Mouse (Mus musculus) limb, embryonic 10.5 days (tissue): ENCODE results near the gene Eps15l1. TPM values are rescaled to one million over a fixed set of nuclear protein-coding genes. Genes with fewer than 3 reads are reported as not detected.

Experiments used
- DNase-seq: peaks from one replicate; pipeline ENCODE4 v3.0.0-alpha.2; 2017; ENCODE audit warnings: low spot score
- H3K27ac ChIP-seq: fragments of 300-500 bp; sonication (generic); 2 replicates; pipeline ENCODE4 v1.5.1; 2016; ENCODE audit warnings: mild to moderate bottlenecking
- H3K27me3 ChIP-seq: fragments of 300-500 bp; sonication (generic); 2 replicates; pipeline ENCODE4 v1.6.1; 2016; ENCODE audit warnings: low read depth, mild to moderate bottlenecking; ENCODE audit not compliant: poor library complexity, severe bottlenecking
- H3K36me3 ChIP-seq: fragments of 300-500 bp; sonication (generic); 2 replicates; pipeline ENCODE4 v1.6.1; 2016; ENCODE audit warnings: mild to moderate bottlenecking, moderate library complexity
- H3K4me1 ChIP-seq: fragments of 300-500 bp; sonication (generic); 2 replicates; pipeline ENCODE4 v1.6.1; 2016
- H3K4me3 ChIP-seq: fragments of 300-500 bp; sonication (generic); 2 replicates; pipeline ENCODE4 v1.5.1; 2016; ENCODE audit warnings: mild to moderate bottlenecking, moderate library complexity
- H3K9me3 ChIP-seq: fragments of 300-500 bp; sonication (generic); replicated peaks from 2 replicates; pipeline ENCODE4 v1.6.1; 2016; ENCODE audit warnings: mild to moderate bottlenecking
- WGBS: fragments of 180-500 bp; shearing (Covaris S2); methylation state at CpG from one replicate; pipeline ENCODE4 v1.1.7; 2016; 5-methylcytosine and 5-hydroxymethylcytosine counted together
- polyA plus RNA-seq: library from polyadenylated mRNA; unstranded; fragments of >200 nt; fragmentation: Nextera tagmentation; extraction: Ambion mirVana; gene quantifications from 2 replicates; pipeline ENCODE4 v1.2.1, GENCODE M21; 2016

The Eps15l1 gene
- polyA plus RNA-seq, 1 experiment from 2014 or later = 85.1 TPM

GRCm38 (mm10) chr8:72443338-72443993 lies 22.2 kb upstream of the Eps15l1 start, which contains the start of the genes Calr3 and 1700030K09Rik:
TSS of gene Calr3 (minus strand) at chr8:72443870.
TSS of gene 1700030K09Rik (plus strand) at chr8:72443880.
- no peaks in the 10 kb centered on the region for H3K27me3 ChIP-seq
- H3K4me3 ChIP-seq = peak within 1 kb of the TSS; percentile 51
- peaks cover 7% of the 10 kb centered on the region for H3K4me1 ChIP-seq
- WGBS = 6% methylated on average over 34 of the region's 34 CpGs
- H3K27ac ChIP-seq = peak within 1 kb of the TSS; percentile 83
- H3K9me3 ChIP-seq = no peaks in the 10 kb centered on the region
- H3K36me3 ChIP-seq = peaks cover 23% of the 10 kb centered on the region
- DNase-seq = peak; percentile 95

GRCm38 (mm10) chr8:72438248-72439015 lies 17.2 kb upstream of the Eps15l1 start:
- H3K9me3 ChIP-seq = no peaks in the 10 kb centered on the region
- peaks cover 5% of the 10 kb centered on the region for H3K4me1 ChIP-seq
- DNase-seq = no peak
- no peak overlapping the region for H3K27ac ChIP-seq
- H3K27me3 ChIP-seq = no peaks in the 10 kb centered on the region
- H3K4me3 ChIP-seq = no peak overlapping the region
- WGBS = 81% methylated on average over 8 of the region's 8 CpGs
- H3K36me3 ChIP-seq = no peaks in the 10 kb centered on the region

GRCm38 (mm10) chr8:72434952-72435351 lies 13.7 kb upstream of the Eps15l1 start:
- H3K4me3 ChIP-seq = no peak overlapping the region
- 72% methylated on average over 2 of the region's 2 CpGs for WGBS
- no peak for DNase-seq
- no peaks in the 10 kb centered on the region for H3K9me3 ChIP-seq
- H3K36me3 ChIP-seq = no peaks in the 10 kb centered on the region
- H3K27me3 ChIP-seq = no peaks in the 10 kb centered on the region
- H3K4me1 ChIP-seq = no peaks in the 10 kb centered on the region
- no peak overlapping the region for H3K27ac ChIP-seq

DNA sequence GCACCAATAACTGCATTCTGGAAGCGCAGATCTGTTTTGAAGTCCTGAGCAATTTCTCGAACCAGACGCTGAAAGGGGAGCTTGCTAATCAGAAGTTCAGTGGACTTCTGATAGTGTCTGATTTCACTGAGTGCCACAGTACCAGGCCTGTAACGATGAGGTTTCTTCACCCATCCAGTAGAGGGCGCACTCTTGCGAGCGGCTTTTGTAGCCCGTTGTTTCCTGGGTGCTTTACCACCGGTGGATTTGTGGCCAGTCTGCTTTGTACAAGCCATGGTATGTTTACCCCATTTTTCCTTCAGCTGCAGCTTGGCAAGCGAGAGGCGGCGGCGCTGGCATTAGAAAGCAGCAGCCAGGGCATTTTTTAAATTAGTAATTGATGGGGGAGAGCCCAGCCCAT lies 8.4 kb upstream of the Eps15l1 start:
- Histone ChIP-seq H3K4me1 (no peaks in the 10 kb centered on the region), H3K27me3 (no peaks in the 10 kb centered on the region), H3K4me3 (no peak overlapping the region), H3K27ac (no peak overlapping the region), H3K36me3 (no peaks in the 10 kb centered on the region), H3K9me3 (no peaks in the 10 kb centered on the region)
- DNase-seq = no peak
- 56% methylated on average over 13 of the region's 13 CpGs for WGBS

- Histone ChIP-seq H3K27ac (no peak overlapping the region), H3K27me3 (no peaks in the 10 kb centered on the region), H3K4me3 (no peak overlapping the region), H3K9me3 (no peaks in the 10 kb centered on the region), H3K4me1 (peaks cover 21% of the 10 kb centered on the region), H3K36me3 (peaks cover 18% of the 10 kb centered on the region)
- 76% methylated on average over 1 of the region's 1 CpGs for WGBS
- DNase-seq = no peak
These were observed 1.7 kb upstream of the Eps15l1 start for GRCm38 (mm10) chr8:72422926-72423325.

DNA sequence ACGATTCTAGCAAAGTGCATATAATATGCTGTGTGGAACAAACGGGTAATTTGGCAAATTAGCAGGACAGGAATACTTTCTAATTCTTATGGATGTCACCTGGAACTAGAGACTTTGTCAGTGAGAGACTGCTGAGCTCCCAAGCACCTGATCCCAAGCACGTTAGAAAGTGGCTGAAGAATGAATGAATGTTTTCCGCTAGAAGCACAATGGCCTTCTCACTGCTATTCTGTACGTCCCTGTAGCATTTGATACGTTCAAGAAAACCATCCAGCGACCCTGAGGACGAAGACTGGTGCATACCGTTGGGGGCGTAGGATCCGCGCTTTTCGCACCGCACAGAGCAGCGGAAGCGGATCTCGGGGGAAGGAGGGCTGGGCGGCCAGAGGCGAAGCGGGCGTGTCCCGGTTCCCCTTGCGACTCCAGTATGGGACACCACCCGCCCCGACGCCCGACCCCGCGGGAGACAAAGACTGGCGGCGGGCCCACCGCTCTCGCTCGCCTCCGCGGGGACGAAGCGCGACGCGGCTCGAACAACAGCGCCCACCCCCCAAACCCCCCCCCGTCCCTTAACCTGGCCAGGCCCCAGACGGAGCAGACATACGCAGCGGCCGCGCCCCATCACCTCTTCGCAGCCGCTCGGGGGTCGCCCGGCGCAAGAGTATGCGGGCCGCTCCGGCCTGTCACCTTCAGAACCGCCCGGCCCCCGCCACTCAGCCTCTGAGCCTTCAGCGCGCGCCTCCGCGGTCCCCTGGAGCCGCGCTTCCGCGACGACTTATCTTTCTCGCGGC lies 494 bp downstream of the Eps15l1 start:
- peaks cover 28% of the 10 kb centered on the region for H3K36me3 ChIP-seq
- 2% methylated on average over 73 of the region's 73 CpGs for WGBS
- H3K4me3 ChIP-seq = peak overlapping the region; percentile 97
- DNase-seq = peak; percentile 70
- H3K4me1 ChIP-seq = peaks cover 40% of the 10 kb centered on the region
- peak overlapping the region; percentile 94 for H3K27ac ChIP-seq
- no peaks in the 10 kb centered on the region for H3K9me3 ChIP-seq
- no peaks in the 10 kb centered on the region for H3K27me3 ChIP-seq

DNA sequence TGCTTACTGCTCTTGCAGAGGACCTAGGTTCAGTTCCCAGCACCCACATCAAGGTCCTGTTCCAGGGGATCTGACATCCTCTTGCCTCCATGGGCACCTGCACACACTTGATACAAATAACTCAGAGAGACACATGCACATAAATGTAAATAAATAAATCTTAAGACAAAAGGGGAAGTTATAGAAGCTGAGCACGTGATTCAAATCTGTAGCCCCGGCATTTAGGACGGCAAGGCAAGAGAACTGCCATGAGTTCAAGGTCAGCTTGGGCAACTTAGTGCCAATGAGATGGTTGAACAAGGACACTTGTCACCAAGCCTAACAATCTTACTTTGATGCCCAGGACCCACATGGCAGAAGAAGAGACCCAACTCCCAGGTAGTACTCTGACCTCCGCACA lies 3.2 kb downstream of the Eps15l1 start:
- Histone ChIP-seq H3K27ac (no peak overlapping the region), H3K4me1 (peaks cover 48% of the 10 kb centered on the region), H3K9me3 (no peaks in the 10 kb centered on the region), H3K4me3 (no peak overlapping the region), H3K27me3 (no peaks in the 10 kb centered on the region), H3K36me3 (peaks cover 53% of the 10 kb centered on the region)
- no peak for DNase-seq
- WGBS = 97% methylated on average over 4 of the region's 4 CpGs

DNA sequence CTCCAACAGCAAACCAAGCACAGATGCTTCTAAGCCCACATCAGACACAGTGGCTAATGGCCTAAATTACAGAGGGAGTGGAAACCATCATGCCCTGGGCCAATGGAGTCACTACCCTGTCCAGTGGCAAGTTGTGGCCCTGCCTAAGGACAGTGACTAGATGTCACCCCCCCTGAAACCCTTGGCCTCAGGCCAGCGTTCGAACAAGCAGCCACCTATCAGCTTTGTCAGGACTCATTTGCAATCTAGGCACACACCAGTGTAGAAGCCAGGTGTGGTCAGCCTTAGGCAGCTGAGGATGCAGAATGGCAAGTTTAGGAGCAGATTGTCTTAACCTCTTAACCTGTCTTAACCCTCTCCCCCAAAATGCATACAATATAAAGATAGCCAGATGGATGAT lies 6.0 kb downstream of the Eps15l1 start:
- Histone ChIP-seq H3K27ac (no peak overlapping the region), H3K9me3 (no peaks in the 10 kb centered on the region), H3K4me3 (no peak overlapping the region), H3K36me3 (peaks cover 69% of the 10 kb centered on the region), H3K27me3 (no peaks in the 10 kb centered on the region), H3K4me1 (peaks cover 41% of the 10 kb centered on the region)
- 65% methylated on average over 2 of the region's 2 CpGs for WGBS
- no peak for DNase-seq

DNA sequence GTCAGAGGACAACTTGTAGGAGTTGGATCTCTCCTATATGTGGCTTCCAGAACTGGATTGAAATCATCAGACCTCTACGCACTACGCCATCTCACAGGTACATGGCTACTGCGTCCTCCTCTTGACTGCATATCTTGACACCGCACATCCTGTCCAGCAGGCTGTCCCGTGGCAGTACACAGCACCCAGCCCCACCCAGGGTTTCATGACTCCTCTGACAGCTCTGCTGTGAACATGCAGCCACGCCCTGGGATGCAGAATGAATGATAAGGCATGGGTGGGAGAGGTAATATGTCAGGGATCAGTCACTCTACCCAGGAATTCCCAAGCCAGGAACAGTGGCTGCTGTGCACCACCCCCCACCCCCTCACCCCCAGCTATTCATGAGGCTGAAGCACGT lies 7.4 kb downstream of the Eps15l1 start:
- Histone ChIP-seq H3K9me3 (no peaks in the 10 kb centered on the region), H3K27ac (no peak overlapping the region), H3K27me3 (no peaks in the 10 kb centered on the region), H3K4me1 (peaks cover 37% of the 10 kb centered on the region), H3K36me3 (peaks cover 63% of the 10 kb centered on the region), H3K4me3 (no peak overlapping the region)
- WGBS = 93% methylated on average over 7 of the region's 7 CpGs
- no peak for DNase-seq

DNA sequence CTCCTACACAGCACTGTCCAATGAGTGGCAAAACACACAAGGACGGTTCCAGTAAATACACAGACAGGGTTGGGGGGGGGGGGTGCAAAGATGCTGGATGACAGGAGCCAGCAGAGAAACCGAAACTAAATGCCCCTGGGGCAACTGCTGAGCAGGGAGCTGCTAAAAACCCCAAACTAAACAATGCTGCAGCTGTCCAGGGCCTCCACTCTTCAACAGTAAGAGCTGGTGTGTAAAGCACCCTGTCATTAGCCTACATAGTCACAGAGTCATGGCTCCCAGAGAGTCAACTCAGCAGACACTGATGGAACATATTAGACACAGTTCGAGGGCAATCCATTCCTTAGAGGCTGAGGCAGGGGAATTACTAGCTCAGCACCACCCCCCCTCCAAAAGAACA lies 11.8 kb downstream of the Eps15l1 start:
- H3K4me1 ChIP-seq = peaks cover 4% of the 10 kb centered on the region
- no peak for DNase-seq
- H3K27ac ChIP-seq = no peak overlapping the region
- no peak overlapping the region for H3K4me3 ChIP-seq
- peaks cover 40% of the 10 kb centered on the region for H3K36me3 ChIP-seq
- WGBS = 76% methylated on average over 3 of the region's 3 CpGs
- H3K9me3 ChIP-seq = no peaks in the 10 kb centered on the region
- H3K27me3 ChIP-seq = no peaks in the 10 kb centered on the region

GRCm38 (mm10) chr8:72407878-72408277 lies 13.4 kb downstream of the Eps15l1 start:
- Histone ChIP-seq H3K36me3 (peaks cover 32% of the 10 kb centered on the region), H3K4me1 (peaks cover 4% of the 10 kb centered on the region), H3K27me3 (no peaks in the 10 kb centered on the region), H3K27ac (no peak overlapping the region), H3K9me3 (no peaks in the 10 kb centered on the region), H3K4me3 (no peak overlapping the region)
- DNase-seq = no peak
- 96% methylated on average over 1 of the region's 1 CpGs for WGBS

- H3K27ac ChIP-seq = no peak overlapping the region; the same call in 1 of the 2 replicates
- H3K4me1 ChIP-seq = peaks cover 8% of the 10 kb centered on the region; the same call in 1 of the 2 replicates
- 98% methylated on average over 3 of the region's 3 CpGs for WGBS
- H3K36me3 ChIP-seq = peaks cover 40% of the 10 kb centered on the region
- H3K9me3 ChIP-seq = no peaks in the 10 kb centered on the region
- DNase-seq = no peak
- no peaks in the 10 kb centered on the region for H3K27me3 ChIP-seq
- H3K4me3 ChIP-seq = no peak overlapping the region
These were observed 18.3 kb downstream of the Eps15l1 start for GRCm38 (mm10) chr8:72402981-72403380.

DNA sequence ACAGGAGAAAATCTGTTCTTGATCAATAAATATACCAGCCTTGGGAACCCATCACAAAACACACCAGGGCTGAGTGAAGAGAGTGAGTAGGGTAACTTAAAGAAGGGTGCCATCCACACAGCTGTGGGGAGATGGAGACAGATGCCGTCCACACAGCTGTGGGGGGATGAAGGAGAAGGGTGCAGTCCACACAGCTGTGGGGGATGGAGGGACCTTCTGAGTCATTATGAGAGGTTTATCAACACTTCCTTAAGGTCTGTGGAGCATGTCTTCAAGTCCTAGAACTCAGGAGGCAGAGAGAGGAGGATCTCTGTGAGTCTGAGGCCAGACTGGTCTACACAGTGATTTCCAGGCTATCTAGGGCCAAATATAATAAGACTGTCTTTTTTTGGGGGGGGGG lies 19.9 kb downstream of the Eps15l1 start:
- Histone ChIP-seq H3K4me3 (no peak overlapping the region), H3K27me3 (no peaks in the 10 kb centered on the region), H3K9me3 (no peaks in the 10 kb centered on the region), H3K27ac (no peak overlapping the region), H3K4me1 (peaks cover 8% of the 10 kb centered on the region; the same call in 1 of the 2 replicates), H3K36me3 (peaks cover 49% of the 10 kb centered on the region)
- 95% methylated on average over 1 of the region's 1 CpGs for WGBS
- no peak for DNase-seq
